Mouse (Mus musculus) adrenal gland, adult 8-10 months (tissue): ENCODE data around the gene Inhbc. TPM values are rescaled to one million over a fixed set of nuclear protein-coding genes. Genes with fewer than 3 reads are reported as not detected.
A peak's percentile ranks its signal among the peaks of the same experiment; 100 is the strongest.
"Not testable (repeated sequence)": the region's sequence is repeated elsewhere in the genome, so short reads cannot be mapped to it uniquely, and the experiment has no call there.

Experiments
- DNase-seq: peaks from one replicate; pipeline ENCODE4 v3.0.0; 2022
- total RNA-seq, 4 experiments: library from RNA; stranded (reverse); gene quantifications; 2 replicates each; pipeline ENCODE4 v1.2.4; 2022

Gene Inhbc
- total RNA-seq, 4 experiments from 2014 or later = not detected

- no peak for DNase-seq
Measured at GRCm38 (mm10) chr10:127325454-127326016, 44.7 kb downstream of the Inhbc start.

GRCm38 (mm10) chr10:127324495-127324894 lies 45.7 kb downstream of the Inhbc start:
- DNase-seq = no peak

GRCm38 (mm10) chr10:127323131-127323855 lies 46.9 kb downstream of the Inhbc start:
- no peak for DNase-seq

- no peak for DNase-seq
Measured at GRCm38 (mm10) chr10:127322669-127323068, 47.6 kb downstream of the Inhbc start.

- no peak for DNase-seq
Measured at GRCm38 (mm10) chr10:127322178-127322577, 48.1 kb downstream of the Inhbc start.

GRCm38 (mm10) chr10:127321621-127322020 lies 48.6 kb downstream of the Inhbc start, which contains the start of gene Arhgap9:
Arhgap9 (plus strand) TSS chr10:127321964.
- DNase-seq = no peak

- no peak for DNase-seq
Measured at GRCm38 (mm10) chr10:127319969-127320368, 50.3 kb downstream of the Inhbc start.

- DNase-seq = no peak
Measured at GRCm38 (mm10) chr10:127318009-127318408, 52.2 kb downstream of the Inhbc start.

GRCm38 (mm10) chr10:127317277-127317676 lies 53.0 kb downstream of the Inhbc start:
- no peak for DNase-seq

GRCm38 (mm10) chr10:127314950-127315349 lies 55.3 kb downstream of the Inhbc start:
- not testable (repeated sequence) for DNase-seq

GRCm38 (mm10) chr10:127313516-127313915 lies 56.7 kb downstream of the Inhbc start:
- DNase-seq = not testable (repeated sequence)

GRCm38 (mm10) chr10:127312858-127313257 lies 57.4 kb downstream of the Inhbc start:
- DNase-seq = no peak

GRCm38 (mm10) chr10:127312356-127312676 lies 57.9 kb downstream of the Inhbc start:
- DNase-seq = peak; percentile 76

- peak; percentile 94 for DNase-seq
Measured at GRCm38 (mm10) chr10:127311476-127312355, 58.5 kb downstream of the Inhbc start, which contains the start of gene Mars. Mars (minus strand) TSS chr10:127311786.

- no peak for DNase-seq
Measured at GRCm38 (mm10) chr10:127310523-127311475, 59.4 kb downstream of the Inhbc start.

GRCm38 (mm10) chr10:127309167-127309566 lies 61.1 kb downstream of the Inhbc start:
- not testable (repeated sequence) for DNase-seq

Other genes starting within 250 kb of the Inhbc start
- 100 to 1,000 TPM; 139 to 153 (median 150) TPM for gene Os9, start 249.3 kb downstream of the Inhbc start, total RNA-seq
- 10 to 100 TPM in 2 of 4 experiments, 1 to 10 TPM in 2; 8.8 to 13.4 (median 11.1) TPM for gene B4galnt1, start 205.2 kb downstream of the Inhbc start, total RNA-seq
- 1 to 10 TPM in 1 of 4 experiments, under 1 TPM in 3; 0.21 to 2.3 (median 0.48) TPM for gene Slc26a10, start 189.8 kb downstream of the Inhbc start, total RNA-seq
- gene Arhgef25, start 180.3 kb downstream of the Inhbc start, total RNA-seq = 10 to 100 TPM; 24.8 to 52.1 (median 37.9) TPM
- gene Dtx3, start 174.7 kb downstream of the Inhbc start, total RNA-seq = 100 to 1,000 TPM in 2 of 4 experiments, 10 to 100 TPM in 2; 61.1 to 158 (median 116) TPM
- gene Pip4k2c, start 158.8 kb downstream of the Inhbc start, total RNA-seq = 10 to 100 TPM; 53.2 to 59.6 (median 57.1) TPM
- gene Kif5a, start 107.1 kb downstream of the Inhbc start, total RNA-seq = 10 to 100 TPM in 3 of 4 experiments, 1 to 10 TPM in 1; 6.8 to 18.6 (median 14.5) TPM
- gene Dctn2, start 104.1 kb downstream of the Inhbc start, total RNA-seq = 100 to 1,000 TPM; 175 to 202 (median 198) TPM
- 10 to 100 TPM; 43.1 to 84.1 (median 62.3) TPM for gene Mbd6, start 81.4 kb downstream of the Inhbc start, total RNA-seq
- 100 to 1,000 TPM in 1 of 4 experiments, 10 to 100 TPM in 3; 79.7 to 107 (median 92.0) TPM for gene Mars, start 58.6 kb downstream of the Inhbc start, total RNA-seq
- gene Arhgap9, start 48.5 kb downstream of the Inhbc start, total RNA-seq = 1 to 10 TPM; 2.2 to 5.0 (median 3.6) TPM
- gene Gli1, start 28.5 kb downstream of the Inhbc start, total RNA-seq = 1 to 10 TPM; 4.4 to 6.4 (median 5.2) TPM
- gene Inhbe, start 16.0 kb downstream of the Inhbc start, total RNA-seq = under 1 TPM in 1 of 4 experiments, not detected in 3; 0.11 TPM
- 100 to 1,000 TPM; 116 to 158 (median 131) TPM for gene R3hdm2, start 9.9 kb upstream of the Inhbc start, total RNA-seq
- gene Stac3, start 131.3 kb upstream of the Inhbc start, total RNA-seq = 1 to 10 TPM in 3 of 4 experiments, under 1 TPM in 1; 0.87 to 4.6 (median 3.7) TPM
- 10 to 100 TPM; 42.4 to 64.4 (median 50.7) TPM for gene Ndufa4l2, start 144.5 kb upstream of the Inhbc start, total RNA-seq
- gene Shmt2, start 152.0 kb upstream of the Inhbc start, total RNA-seq = 10 to 100 TPM; 45.3 to 56.0 (median 49.8) TPM
- gene Nxph4, start 164.1 kb upstream of the Inhbc start, total RNA-seq = 10 to 100 TPM in 3 of 4 experiments, 1 to 10 TPM in 1; 8.3 to 16.8 (median 13.2) TPM